Mouse (Mus musculus): ENCODE data around the gene Sh3rf1. TPM values are rescaled to one million over a fixed set of nuclear protein-coding genes. Genes with fewer than 3 reads are reported as not detected.

Gene Sh3rf1
- polyA plus RNA-seq, 1 experiment from 2014 or later = 16.0 TPM

- no peak for ATAC-seq (ENCODE audit: insufficient number of reproducible peaks, insufficient read depth, low FRiP score, low TSS enrichment)
- Histone ChIP-seq H3K4me1 (peaks cover 20% of the 10 kb centered on the region), H3K9me3 (no peaks in the 10 kb centered on the region), H3K4me3 (no peak overlapping the region), H3K27ac (no peak overlapping the region), H3K4me2 (replicated peaks) (peak overlapping the region; percentile 19; the same call in 1 of the 2 replicates), H3K27me3 (no peaks in the 10 kb centered on the region), H3K36me3 (no peaks in the 10 kb centered on the region), H3K9ac (no peak overlapping the region)
- 35% methylated on average over 11 of the region's 11 CpGs for WGBS
These were observed 197.9 kb downstream of the Sh3rf1 start for GRCm38 (mm10) chr8:61421606-61422005.

GRCm38 (mm10) chr8:61425125-61425524 lies 201.5 kb downstream of the Sh3rf1 start:
- Histone ChIP-seq H3K4me3 (no peak overlapping the region), H3K27ac (no peak overlapping the region), H3K9me3 (no peaks in the 10 kb centered on the region), H3K9ac (no peak overlapping the region), H3K36me3 (no peaks in the 10 kb centered on the region), H3K27me3 (no peaks in the 10 kb centered on the region), H3K4me1 (peaks cover 17% of the 10 kb centered on the region), H3K4me2 (replicated peaks) (no peak overlapping the region)
- no peak for ATAC-seq (ENCODE audit: insufficient number of reproducible peaks, insufficient read depth, low FRiP score, low TSS enrichment)

GRCm38 (mm10) chr8:61426072-61426471 lies 202.4 kb downstream of the Sh3rf1 start:
- Histone ChIP-seq H3K27me3 (no peaks in the 10 kb centered on the region), H3K9me3 (no peaks in the 10 kb centered on the region), H3K36me3 (no peaks in the 10 kb centered on the region), H3K9ac (no peak overlapping the region), H3K27ac (no peak overlapping the region), H3K4me3 (no peak overlapping the region), H3K4me2 (replicated peaks) (no peak overlapping the region), H3K4me1 (peaks cover 15% of the 10 kb centered on the region)
- no peak for ATAC-seq (ENCODE audit: insufficient number of reproducible peaks, insufficient read depth, low FRiP score, low TSS enrichment)
- 88% methylated on average over 5 of the region's 5 CpGs for WGBS

- H3K9me3 ChIP-seq = no peaks in the 10 kb centered on the region
- peaks cover 11% of the 10 kb centered on the region for H3K4me1 ChIP-seq
- 58% methylated on average over 5 of the region's 5 CpGs for WGBS
- H3K4me3 ChIP-seq = no peak overlapping the region
- no peak for ATAC-seq (ENCODE audit: insufficient number of reproducible peaks, insufficient read depth, low FRiP score, low TSS enrichment)
- no peak overlapping the region for H3K4me2 ChIP-seq (replicated peaks)
- H3K27me3 ChIP-seq = no peaks in the 10 kb centered on the region
- no peak overlapping the region for H3K27ac ChIP-seq
- no peaks in the 10 kb centered on the region for H3K36me3 ChIP-seq
- H3K9ac ChIP-seq = no peak overlapping the region
These were observed 203.0 kb downstream of the Sh3rf1 start for GRCm38 (mm10) chr8:61426671-61427070.

- Histone ChIP-seq H3K4me2 (replicated peaks) (no peak overlapping the region), H3K9me3 (no peaks in the 10 kb centered on the region), H3K4me1 (0 out of 2 replicates have a peak, but pooled peaks cover 3% of the 10 kb centered on the region), H3K4me3 (no peak overlapping the region), H3K9ac (no peak overlapping the region), H3K27ac (no peak overlapping the region), H3K27me3 (no peaks in the 10 kb centered on the region), H3K36me3 (no peaks in the 10 kb centered on the region)
- no peak for ATAC-seq (ENCODE audit: insufficient number of reproducible peaks, insufficient read depth, low FRiP score, low TSS enrichment)
- 81% methylated on average over 8 of the region's 8 CpGs for WGBS
These were observed 204.4 kb downstream of the Sh3rf1 start for GRCm38 (mm10) chr8:61427916-61428681.

GRCm38 (mm10) chr8:61428821-61429482 lies 205.3 kb downstream of the Sh3rf1 start:
- H3K9ac ChIP-seq = no peak overlapping the region
- H3K27ac ChIP-seq = no peak overlapping the region
- H3K4me1 ChIP-seq = 0 out of 2 replicates have a peak, but pooled peaks cover 3% of the 10 kb centered on the region
- no peak overlapping the region for H3K4me2 ChIP-seq (replicated peaks)
- ATAC-seq (ENCODE audit: insufficient number of reproducible peaks, insufficient read depth, low FRiP score, low TSS enrichment) = peak; percentile 60; the same call in 1 of the 2 replicates
- H3K4me3 ChIP-seq = no peak overlapping the region
- no peaks in the 10 kb centered on the region for H3K9me3 ChIP-seq
- no peaks in the 10 kb centered on the region for H3K27me3 ChIP-seq
- WGBS = 62% methylated on average over 4 of the region's 4 CpGs
- H3K36me3 ChIP-seq = no peaks in the 10 kb centered on the region

- H3K4me1 ChIP-seq = no peaks in the 10 kb centered on the region
- no peak overlapping the region for H3K27ac ChIP-seq
- H3K9ac ChIP-seq = no peak overlapping the region
- H3K36me3 ChIP-seq = no peaks in the 10 kb centered on the region
- 88% methylated on average over 5 of the region's 5 CpGs for WGBS
- no peaks in the 10 kb centered on the region for H3K27me3 ChIP-seq
- H3K4me2 ChIP-seq (replicated peaks) = no peak overlapping the region
- ATAC-seq (ENCODE audit: insufficient number of reproducible peaks, insufficient read depth, low FRiP score, low TSS enrichment) = no peak
- no peaks in the 10 kb centered on the region for H3K9me3 ChIP-seq
- no peak overlapping the region for H3K4me3 ChIP-seq
These were observed 211.8 kb downstream of the Sh3rf1 start for GRCm38 (mm10) chr8:61435481-61435880.

- Histone ChIP-seq H3K4me2 (replicated peaks) (no peak overlapping the region), H3K36me3 (no peaks in the 10 kb centered on the region), H3K4me3 (no peak overlapping the region), H3K9me3 (no peaks in the 10 kb centered on the region), H3K27me3 (no peaks in the 10 kb centered on the region), H3K27ac (no peak overlapping the region), H3K4me1 (no peaks in the 10 kb centered on the region), H3K9ac (no peak overlapping the region)
- WGBS = 58% methylated on average over 3 of the region's 3 CpGs
- ATAC-seq (ENCODE audit: insufficient number of reproducible peaks, insufficient read depth, low FRiP score, low TSS enrichment) = no peak
These were observed 212.5 kb downstream of the Sh3rf1 start for GRCm38 (mm10) chr8:61436147-61436546.

- Histone ChIP-seq H3K9me3 (no peaks in the 10 kb centered on the region), H3K4me2 (replicated peaks) (no peak overlapping the region), H3K27me3 (no peaks in the 10 kb centered on the region), H3K4me1 (no peaks in the 10 kb centered on the region), H3K4me3 (no peak overlapping the region), H3K36me3 (no peaks in the 10 kb centered on the region), H3K27ac (no peak overlapping the region), H3K9ac (no peak overlapping the region)
- WGBS = 53% methylated on average over 9 of the region's 9 CpGs
- ATAC-seq (ENCODE audit: insufficient number of reproducible peaks, insufficient read depth, low FRiP score, low TSS enrichment) = no peak
These were observed 213.1 kb downstream of the Sh3rf1 start for GRCm38 (mm10) chr8:61436586-61437304.

- no peaks in the 10 kb centered on the region for H3K36me3 ChIP-seq
- no peaks in the 10 kb centered on the region for H3K4me1 ChIP-seq
- no peak overlapping the region for H3K27ac ChIP-seq
- H3K4me3 ChIP-seq = no peak overlapping the region
- H3K9me3 ChIP-seq = no peaks in the 10 kb centered on the region
- H3K27me3 ChIP-seq = no peaks in the 10 kb centered on the region
- no peak overlapping the region for H3K4me2 ChIP-seq (replicated peaks)
- ATAC-seq (ENCODE audit: insufficient number of reproducible peaks, insufficient read depth, low FRiP score, low TSS enrichment) = no peak
- H3K9ac ChIP-seq = no peak overlapping the region
These were observed 213.6 kb downstream of the Sh3rf1 start for GRCm38 (mm10) chr8:61437305-61437605.

GRCm38 (mm10) chr8:61442988-61443387 lies 219.3 kb downstream of the Sh3rf1 start:
- Histone ChIP-seq H3K9ac (no peak overlapping the region), H3K4me2 (replicated peaks) (no peak overlapping the region), H3K4me1 (0 out of 2 replicates have a peak, but pooled peaks cover 2% of the 10 kb centered on the region), H3K27ac (no peak overlapping the region), H3K27me3 (no peaks in the 10 kb centered on the region), H3K4me3 (no peak overlapping the region), H3K36me3 (no peaks in the 10 kb centered on the region), H3K9me3 (no peaks in the 10 kb centered on the region)
- WGBS = 88% methylated on average over 3 of the region's 3 CpGs
- no peak for ATAC-seq (ENCODE audit: insufficient number of reproducible peaks, insufficient read depth, low FRiP score, low TSS enrichment)

- Histone ChIP-seq H3K9me3 (no peaks in the 10 kb centered on the region), H3K9ac (no peak overlapping the region), H3K27me3 (no peaks in the 10 kb centered on the region), H3K4me1 (peaks cover 7% of the 10 kb centered on the region; the same call in 1 of the 2 replicates), H3K36me3 (no peaks in the 10 kb centered on the region), H3K27ac (no peak overlapping the region), H3K4me2 (replicated peaks) (no peak overlapping the region), H3K4me3 (no peak overlapping the region)
- no peak for ATAC-seq (ENCODE audit: insufficient number of reproducible peaks, insufficient read depth, low FRiP score, low TSS enrichment)
- WGBS = 52% methylated on average over 3 of the region's 3 CpGs
These were observed 220.7 kb downstream of the Sh3rf1 start for GRCm38 (mm10) chr8:61444358-61444757.

Data from embryonic facial prominence, embryonic 12.5 days (tissue).